Mouse (Mus musculus): ENCODE data around the gene Smyd2. TPM values are rescaled to one million over a fixed set of nuclear protein-coding genes. Genes with fewer than 3 reads are reported as not detected.

Gene Smyd2
- polyA plus RNA-seq, 1 experiment = 36.5 TPM

DNA sequence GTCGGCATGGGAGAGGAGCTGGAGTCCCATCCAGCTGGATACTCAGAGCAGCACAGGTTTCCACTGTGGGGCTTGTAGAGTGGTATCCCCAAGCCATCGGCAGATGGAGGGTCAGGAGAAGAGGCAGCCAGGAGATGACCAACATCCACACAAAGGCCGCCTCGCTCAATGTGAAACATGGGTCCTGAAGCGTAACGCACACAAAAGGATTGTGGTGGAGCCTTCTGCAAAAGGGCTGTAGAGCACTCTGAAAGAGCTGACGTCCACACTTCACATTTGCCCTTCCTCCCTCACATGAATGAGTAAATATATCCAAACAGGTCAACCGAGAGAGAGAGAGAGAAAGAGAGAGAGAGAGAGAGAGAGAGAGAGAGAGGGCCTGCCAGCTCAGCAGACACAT is 25.2 kb upstream of the Smyd2 start:
- H3K4me1 ChIP-seq (replicated peaks; ENCODE audit: control insufficient read depth, insufficient read depth, low read length) = no peaks in the 10 kb centered on the region
- no peak overlapping the region for H3K4me3 ChIP-seq (ENCODE audit: control insufficient read depth, insufficient read depth, low read length)
- 87% methylated on average over 8 of the region's 8 CpGs for WGBS
- TF ChIP-seq POLR2A (IDR thresholded peaks at IDR 0.05; ENCODE audit: control insufficient read depth, extremely low read depth, insufficient read depth, low read length, poor library complexity) (no peak), CTCF (IDR thresholded peaks at IDR 0.05; ENCODE audit: borderline replicate concordance, control insufficient read depth, extremely low read depth, insufficient read depth, low read length, poor library complexity) (no peak)
- no peak for DNase-seq
- H3K27me3 ChIP-seq (ENCODE audit: control insufficient read depth, insufficient read depth, low read length) = no peaks in the 10 kb centered on the region
- H3K27ac ChIP-seq (ENCODE audit: control insufficient read depth, insufficient read depth, low read length) = no peak overlapping the region
- no peaks in the 10 kb centered on the region for H3K36me3 ChIP-seq (ENCODE audit: control insufficient read depth, insufficient read depth, low read length)

DNA sequence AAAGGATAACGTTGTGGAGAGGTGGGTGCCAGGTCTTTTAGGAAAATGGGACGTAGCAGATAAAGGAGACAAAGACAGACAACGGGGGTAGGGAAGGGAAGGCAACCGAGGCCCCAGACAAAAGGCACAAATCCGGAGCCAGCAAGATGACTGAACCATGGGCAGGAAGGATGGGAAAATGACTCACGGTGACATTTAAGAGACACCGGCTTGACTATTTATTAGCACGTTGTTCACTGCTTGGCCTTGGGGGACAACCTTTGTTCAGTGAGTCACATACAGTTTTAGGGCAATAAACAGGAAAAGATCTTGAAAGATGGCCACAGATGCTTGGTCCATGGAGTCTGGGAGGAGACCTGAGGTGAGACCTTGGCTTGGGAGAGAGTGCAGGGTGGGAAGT is 24.0 kb upstream of the Smyd2 start:
- no peak overlapping the region for H3K4me3 ChIP-seq (ENCODE audit: control insufficient read depth, insufficient read depth, low read length)
- no peak overlapping the region for H3K27ac ChIP-seq (ENCODE audit: control insufficient read depth, insufficient read depth, low read length)
- WGBS = 68% methylated on average over 8 of the region's 8 CpGs
- no peaks in the 10 kb centered on the region for H3K36me3 ChIP-seq (ENCODE audit: control insufficient read depth, insufficient read depth, low read length)
- no peak for DNase-seq
- no peaks in the 10 kb centered on the region for H3K4me1 ChIP-seq (replicated peaks; ENCODE audit: control insufficient read depth, insufficient read depth, low read length)
- TF ChIP-seq CTCF (IDR thresholded peaks at IDR 0.05; ENCODE audit: borderline replicate concordance, control insufficient read depth, extremely low read depth, insufficient read depth, low read length, poor library complexity) (no peak), POLR2A (IDR thresholded peaks at IDR 0.05; ENCODE audit: control insufficient read depth, extremely low read depth, insufficient read depth, low read length, poor library complexity) (no peak)
- no peaks in the 10 kb centered on the region for H3K27me3 ChIP-seq (ENCODE audit: control insufficient read depth, insufficient read depth, low read length)

DNA sequence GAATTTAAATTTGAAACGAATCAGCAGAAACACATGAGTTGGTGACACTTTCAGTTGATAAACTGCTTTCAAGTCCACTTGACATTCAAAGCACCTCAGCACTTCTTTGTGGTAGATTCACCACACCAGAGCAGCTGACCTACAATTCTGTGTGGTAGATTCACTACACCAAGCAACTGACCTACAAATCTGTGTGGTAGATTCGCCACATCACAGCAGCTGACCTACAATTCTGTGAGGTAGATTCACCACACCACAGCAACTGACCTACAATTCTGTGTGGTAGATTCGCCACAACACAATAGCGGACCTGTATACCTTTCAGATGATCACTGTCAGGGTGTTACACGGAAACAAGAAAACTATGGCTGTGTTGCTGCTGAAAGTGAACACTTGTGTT is 19.6 kb upstream of the Smyd2 start:
- H3K4me1 ChIP-seq (replicated peaks; ENCODE audit: control insufficient read depth, insufficient read depth, low read length) = 0 out of 2 replicates have a peak, but pooled peaks cover under 1% of the 10 kb centered on the region
- H3K36me3 ChIP-seq (ENCODE audit: control insufficient read depth, insufficient read depth, low read length) = no peaks in the 10 kb centered on the region
- DNase-seq = no peak
- H3K27me3 ChIP-seq (ENCODE audit: control insufficient read depth, insufficient read depth, low read length) = no peaks in the 10 kb centered on the region
- H3K4me3 ChIP-seq (ENCODE audit: control insufficient read depth, insufficient read depth, low read length) = no peak overlapping the region
- no peak overlapping the region for H3K27ac ChIP-seq (ENCODE audit: control insufficient read depth, insufficient read depth, low read length)
- WGBS = 87% methylated on average over 5 of the region's 5 CpGs
- TF ChIP-seq POLR2A (IDR thresholded peaks at IDR 0.05; ENCODE audit: control insufficient read depth, extremely low read depth, insufficient read depth, low read length, poor library complexity) (no peak), CTCF (IDR thresholded peaks at IDR 0.05; ENCODE audit: borderline replicate concordance, control insufficient read depth, extremely low read depth, insufficient read depth, low read length, poor library complexity) (no peak)

DNA sequence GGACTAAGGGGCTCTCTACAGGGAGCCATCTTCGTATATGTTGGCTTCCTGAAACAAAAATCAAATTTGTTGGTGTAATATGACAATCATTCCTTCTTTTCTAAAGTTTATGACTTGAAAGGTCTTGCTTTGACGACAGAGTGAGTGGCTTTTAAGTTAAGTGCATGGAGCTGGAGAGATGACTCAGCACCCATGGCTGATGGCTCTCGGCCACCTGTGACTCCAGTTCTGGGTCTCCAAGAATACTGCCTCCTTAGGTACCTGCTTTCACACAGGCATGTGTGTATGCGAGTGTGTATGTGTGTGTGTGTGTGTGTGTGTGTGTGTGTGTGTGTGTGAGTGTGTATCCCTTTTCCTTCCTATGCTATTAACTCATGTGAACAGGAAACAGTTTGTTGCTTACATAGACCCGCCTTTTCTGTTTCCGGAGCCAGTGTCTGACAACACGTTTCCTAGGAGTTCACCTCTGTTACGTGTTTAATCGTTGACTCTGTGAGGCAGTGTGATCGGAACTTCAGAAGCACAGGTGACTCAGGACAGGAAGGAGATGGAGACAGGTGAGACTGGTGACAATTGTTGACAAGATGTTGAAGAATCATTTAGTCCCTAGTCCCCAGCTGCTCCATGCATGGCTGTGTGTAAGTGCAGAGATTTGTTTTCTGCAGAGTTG is 14.4 kb upstream of the Smyd2 start:
- WGBS = 25% methylated on average over 10 of the region's 10 CpGs

DNA sequence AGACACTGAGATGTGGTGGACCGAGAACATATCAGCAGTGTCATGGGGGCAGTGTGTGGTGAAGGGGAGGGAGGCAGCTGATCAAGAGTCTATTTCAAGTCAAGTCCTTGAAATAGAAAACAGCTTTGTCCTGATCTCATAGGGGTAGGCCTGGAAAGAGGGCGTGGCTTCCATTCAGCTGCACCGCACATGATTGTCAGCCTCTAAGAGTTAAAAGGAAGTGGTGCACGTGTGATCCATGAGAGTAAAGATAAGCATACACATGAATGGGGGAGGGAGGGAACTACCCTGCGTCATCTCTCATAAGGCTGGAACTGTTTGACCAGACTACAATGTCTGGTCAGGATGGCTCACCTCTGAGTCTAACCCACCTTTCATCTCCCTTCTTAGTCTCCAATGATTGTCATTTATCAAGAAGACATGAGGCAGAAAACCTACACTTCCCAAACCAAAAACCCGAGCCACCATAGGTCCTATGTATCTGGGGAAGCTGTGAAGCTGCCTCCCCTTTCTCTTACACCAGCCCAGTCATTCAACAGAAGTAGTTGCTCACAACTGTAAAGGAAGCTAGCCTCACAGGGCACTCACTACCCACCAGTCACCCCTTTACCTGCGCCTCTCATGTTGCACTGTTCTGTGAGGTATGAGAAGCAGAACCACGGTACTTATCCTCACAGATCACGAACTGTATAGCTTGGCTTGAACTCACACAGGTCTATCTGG is 11.5 kb upstream of the Smyd2 start:
- TF ChIP-seq POLR2A (IDR thresholded peaks at IDR 0.05; ENCODE audit: control insufficient read depth, extremely low read depth, insufficient read depth, low read length, poor library complexity) (no peak), CTCF (IDR thresholded peaks at IDR 0.05; ENCODE audit: borderline replicate concordance, control insufficient read depth, extremely low read depth, insufficient read depth, low read length, poor library complexity) (no peak)
- no peaks in the 10 kb centered on the region for H3K36me3 ChIP-seq (ENCODE audit: control insufficient read depth, insufficient read depth, low read length)
- no peak overlapping the region for H3K4me3 ChIP-seq (ENCODE audit: control insufficient read depth, insufficient read depth, low read length)
- H3K4me1 ChIP-seq (replicated peaks; ENCODE audit: control insufficient read depth, insufficient read depth, low read length) = peaks cover 8% of the 10 kb centered on the region
- H3K27me3 ChIP-seq (ENCODE audit: control insufficient read depth, insufficient read depth, low read length) = no peaks in the 10 kb centered on the region
- WGBS = 44% methylated on average over 9 of the region's 9 CpGs
- no peak for DNase-seq
- no peak overlapping the region for H3K27ac ChIP-seq (ENCODE audit: control insufficient read depth, insufficient read depth, low read length)

More for the DNA sequence above, 14.4 kb upstream of the Smyd2 start:
- no peak overlapping the region for H3K4me3 ChIP-seq (ENCODE audit: control insufficient read depth, insufficient read depth, low read length)
- no peak for TF ChIP-seq CTCF (IDR thresholded peaks at IDR 0.05; ENCODE audit: borderline replicate concordance, control insufficient read depth, extremely low read depth, insufficient read depth, low read length, poor library complexity)
- TF ChIP-seq POLR2A (IDR thresholded peaks at IDR 0.05; ENCODE audit: control insufficient read depth, extremely low read depth, insufficient read depth, low read length, poor library complexity) = no peak
- H3K27me3 ChIP-seq (ENCODE audit: control insufficient read depth, insufficient read depth, low read length) = no peaks in the 10 kb centered on the region
- H3K27ac ChIP-seq (ENCODE audit: control insufficient read depth, insufficient read depth, low read length) = no peak overlapping the region
- peaks cover 8% of the 10 kb centered on the region for H3K4me1 ChIP-seq (replicated peaks; ENCODE audit: control insufficient read depth, insufficient read depth, low read length)
- no peaks in the 10 kb centered on the region for H3K36me3 ChIP-seq (ENCODE audit: control insufficient read depth, insufficient read depth, low read length)
- no peak for DNase-seq

DNA sequence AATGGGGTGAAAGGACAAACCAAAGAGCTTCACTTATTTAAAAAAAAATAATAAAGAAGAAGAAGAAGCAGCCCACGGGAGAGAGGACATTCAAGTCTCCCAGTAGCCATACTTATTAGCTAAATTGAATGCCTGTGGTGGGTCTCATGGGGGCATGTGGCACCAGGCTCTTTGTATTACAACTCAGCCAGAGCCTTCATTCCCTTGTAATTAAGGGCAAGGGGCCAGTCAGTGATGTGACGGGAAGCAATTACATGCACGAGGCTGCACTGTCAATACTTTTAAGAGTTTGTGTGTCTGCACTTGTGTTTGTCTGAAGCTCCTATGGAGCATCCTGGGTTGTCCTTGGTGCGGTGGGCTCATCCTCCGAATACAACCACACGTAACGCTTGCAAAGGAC is 10.8 kb upstream of the Smyd2 start:
- Histone ChIP-seq H3K27me3 (ENCODE audit: control insufficient read depth, insufficient read depth, low read length) (no peaks in the 10 kb centered on the region), H3K36me3 (ENCODE audit: control insufficient read depth, insufficient read depth, low read length) (no peaks in the 10 kb centered on the region), H3K4me1 (replicated peaks; ENCODE audit: control insufficient read depth, insufficient read depth, low read length) (peaks cover 8% of the 10 kb centered on the region), H3K27ac (ENCODE audit: control insufficient read depth, insufficient read depth, low read length) (no peak overlapping the region), H3K4me3 (ENCODE audit: control insufficient read depth, insufficient read depth, low read length) (no peak overlapping the region)
- TF ChIP-seq CTCF (IDR thresholded peaks at IDR 0.05; ENCODE audit: borderline replicate concordance, control insufficient read depth, extremely low read depth, insufficient read depth, low read length, poor library complexity) (no peak), POLR2A (IDR thresholded peaks at IDR 0.05; ENCODE audit: control insufficient read depth, extremely low read depth, insufficient read depth, low read length, poor library complexity) (no peak)
- DNase-seq = no peak
- WGBS = 92% methylated on average over 7 of the region's 7 CpGs

All from thymus, adult 2 months (tissue).